Mouse (Mus musculus) bone marrow, adult 2 months (tissue): ENCODE measurements around the gene Kbtbd7. TPM values are rescaled to one million over a fixed set of nuclear protein-coding genes. Genes with fewer than 3 reads are reported as not detected.
A peak's percentile ranks its signal among the peaks of the same experiment; 100 is the strongest.

Source experiments
- H3K27ac ChIP-seq: fragments of 200-500 bp; 2 replicates; pipeline ENCODE4 v1.5.1; 2012; ENCODE audit warnings: low read depth, mild to moderate bottlenecking, control low read depth, inconsistent platforms, low read length; ENCODE audit not compliant: control insufficient read depth, poor library complexity, insufficient read depth
- H3K4me1 ChIP-seq: fragments of 200-500 bp; 2 replicates; pipeline ENCODE4 v1.6.1; 2011; ENCODE audit warnings: low read length; ENCODE audit not compliant: control insufficient read depth, insufficient read depth
- H3K4me3 ChIP-seq: fragments of 200-500 bp; replicated peaks from 2 replicates; pipeline ENCODE3; 2011; ENCODE audit warnings: mild to moderate bottlenecking, low read depth, low read length, control low read depth; ENCODE audit not compliant: control insufficient read depth
- CTCF ChIP-seq: fragments of 200-500 bp; IDR thresholded peaks from 2 replicates; pipeline ENCODE4 v1.5.1; 2011; ENCODE audit warnings: low read length, control low read depth; ENCODE audit not compliant: control insufficient read depth, insufficient read depth
- POLR2A ChIP-seq: fragments of 200-500 bp; IDR thresholded peaks from 2 replicates; pipeline ENCODE4 v1.6.1; 2011; ENCODE audit warnings: low read depth, mild to moderate bottlenecking, control low read depth, low read length, borderline replicate concordance; ENCODE audit not compliant: control insufficient read depth
- WGBS: fragments of 180-500 bp; shearing (Covaris S2); methylation state at CpG from one replicate; pipeline ENCODE4 v1.1.7; 2018; 5-methylcytosine and 5-hydroxymethylcytosine counted together
- polyA plus RNA-seq: library from polyadenylated mRNA; stranded (reverse); fragments of >200 nt; gene quantifications from 2 replicates; pipeline ENCODE4 v1.2.4, GENCODE M21; 2011; ENCODE audit warnings: low replicate concordance; ENCODE audit not compliant: missing spikeins, insufficient read depth, insufficient read length

Gene Kbtbd7
- polyA plus RNA-seq, 1 experiment: 4.0 TPM

- Histone ChIP-seq H3K4me3 (no peak overlapping the region), H3K4me1 (no peaks in the 10 kb centered on the region), H3K27ac (no peak overlapping the region)
- TF ChIP-seq CTCF: peak; percentile 76
- no peak for TF ChIP-seq POLR2A
- 21% methylated on average over 3 of the region's 3 CpGs for WGBS
These were observed 41.3 kb downstream of the Kbtbd7 start for GRCm38 (mm10) chr14:79467621-79468020.

GRCm38 (mm10) chr14:79473384-79473783 is 47.1 kb downstream of the Kbtbd7 start:
- WGBS: 88% methylated on average over 2 of the region's 2 CpGs
- Histone ChIP-seq H3K4me1 (no peaks in the 10 kb centered on the region), H3K4me3 (no peak overlapping the region), H3K27ac (no peak overlapping the region)
- TF ChIP-seq POLR2A: no peak
- no peak for TF ChIP-seq CTCF

Other genes starting within 250 kb of the Kbtbd7 start
- not detected in 2 replicates for gene Zfp957, start 179.1 kb upstream of the Kbtbd7 start, polyA plus RNA-seq
- 53.6 and 73.5 TPM in 2 replicates for gene Rgcc, start 124.9 kb upstream of the Kbtbd7 start, polyA plus RNA-seq
- 18.1 and 20.7 TPM in 2 replicates for gene Naa16, start 35.7 kb upstream of the Kbtbd7 start, polyA plus RNA-seq
- gene Mtrf1, start 28.7 kb upstream of the Kbtbd7 start, polyA plus RNA-seq: 3.4 and 5.6 TPM in 2 replicates
- 3.2 and 5.3 TPM in 2 replicates for gene Kbtbd6, start 25.3 kb downstream of the Kbtbd7 start, polyA plus RNA-seq
- gene Elf1, start 54.7 kb downstream of the Kbtbd7 start, polyA plus RNA-seq: 20.1 and 22.6 TPM in 2 replicates
- gene Wbp4, start 55.0 kb downstream of the Kbtbd7 start, polyA plus RNA-seq: 22.6 and 24.5 TPM in 2 replicates
- gene Sugt1, start 161.2 kb downstream of the Kbtbd7 start, polyA plus RNA-seq: 45.5 and 149 TPM in 2 replicates
- not detected in 2 replicates for gene Cnmd, start 235.7 kb downstream of the Kbtbd7 start, polyA plus RNA-seq